Mouse (Mus musculus): ENCODE results near the gene Glce.

DNA sequence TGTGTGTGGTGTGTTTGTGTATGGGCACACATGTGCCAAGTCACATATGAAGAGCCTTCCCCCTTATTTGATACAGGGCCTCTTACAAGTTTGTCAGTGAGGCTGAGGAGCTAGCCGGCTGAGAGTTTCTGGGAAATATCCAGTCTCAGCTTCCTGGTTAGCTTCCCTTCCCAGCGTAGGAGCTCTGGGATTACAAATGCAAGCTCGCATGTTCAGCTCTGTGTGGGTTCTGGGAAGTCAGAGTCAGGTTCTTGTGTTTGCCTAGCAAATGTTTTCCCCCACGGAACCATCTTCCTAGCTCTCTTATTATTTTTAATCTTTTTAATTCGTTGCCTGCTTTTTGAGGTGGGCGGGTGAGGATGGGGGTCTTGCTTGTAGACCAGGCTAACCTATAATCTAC lies 32.9 kb upstream of the Glce start:
- no peak for TF ChIP-seq CTCF (IDR thresholded peaks at IDR 0.05; ENCODE audit: low read depth, low read length)
- TF ChIP-seq POLR2A (IDR thresholded peaks at IDR 0.05; ENCODE audit: extremely low read depth, insufficient read depth, low read length), result no peak
